Mouse (Mus musculus) heart, adult 8-10 months (tissue): ENCODE data around the gene Hpcal4. TPM values are rescaled to one million over a fixed set of nuclear protein-coding genes. Genes with fewer than 3 reads are reported as not detected.
A peak's percentile ranks its signal among the peaks of the same experiment; 100 is the strongest.

ENCODE experiments used
- DNase-seq: peaks from one replicate; pipeline ENCODE4 v3.0.0; 2022; ENCODE audit warnings: low spot score
- total RNA-seq, 4 experiments: library from RNA; stranded (reverse); gene quantifications; 2 replicates each; pipeline ENCODE4 v1.2.4; 2022

The Hpcal4 gene
- total RNA-seq, 4 experiments from 2014 or later, result 0.14 to 0.25 (median 0.19) TPM

- peak; percentile 85 for DNase-seq
These were observed 54.6 kb downstream of the Hpcal4 start for GRCm38 (mm10) chr4:123237386-123238266.

GRCm38 (mm10) chr4:123239361-123240203 lies 56.6 kb downstream of the Hpcal4 start:
- DNase-seq, result peak; percentile 66

Other genes with a start within 250 kb of the Hpcal4 start
- not detected for gene Mfsd2a, start 222.0 kb upstream of the Hpcal4 start, total RNA-seq
- gene Mycl, start 187.6 kb upstream of the Hpcal4 start, total RNA-seq, result under 1 TPM in 2 of 4 experiments, not detected in 2; 0.14 to 0.25 TPM
- 1 to 10 TPM; 5.6 to 8.0 (median 6.6) TPM for gene Trit1, start 166.6 kb upstream of the Hpcal4 start, total RNA-seq
- gene Bmp8b, start 78.1 kb upstream of the Hpcal4 start, total RNA-seq, result not detected
- not detected for gene Oxct2b, start 67.0 kb upstream of the Hpcal4 start, total RNA-seq
- gene Ppie, start 43.3 kb upstream of the Hpcal4 start, total RNA-seq, result 10 to 100 TPM; 22.0 to 27.8 (median 24.1) TPM
- 10 to 100 TPM; 48.9 to 75.3 (median 70.1) TPM for gene Nt5c1a, start 18.3 kb downstream of the Hpcal4 start, total RNA-seq
- gene Heyl, start 50.3 kb downstream of the Hpcal4 start, total RNA-seq, result 10 to 100 TPM in 3 of 4 experiments, 1 to 10 TPM in 1; 9.7 to 11.7 (median 10.9) TPM
- gene Pabpc4, start 79.1 kb downstream of the Hpcal4 start, total RNA-seq, result 100 to 1,000 TPM; 323 to 392 (median 367) TPM
- not detected for gene Oxct2a, start 140.4 kb downstream of the Hpcal4 start, total RNA-seq
- gene Bmp8a, start 160.0 kb downstream of the Hpcal4 start, total RNA-seq, result not detected